Mouse (Mus musculus) C2C12 (cell line): ENCODE results near the gene Dnaaf1.

Experiments
- CTCF ChIP-seq: IDR thresholded peaks from one replicate; pipeline ENCODE4 v1.5.1; 2011; ENCODE audit not compliant: control insufficient read depth, insufficient read depth, insufficient read length
- MAX ChIP-seq: IDR thresholded peaks from one replicate; pipeline ENCODE4 v1.6.1; 2011; ENCODE audit warnings: mild to moderate bottlenecking, control low read depth
- MYOG ChIP-seq: IDR thresholded peaks from one replicate; pipeline ENCODE4 v1.6.1; 2011; ENCODE audit not compliant: control insufficient read depth, insufficient read length; ENCODE audit errors: extremely low read depth

GRCm38 (mm10) chr8:119572411-119572810 lies 2.6 kb upstream of the Dnaaf1 start:
- TF ChIP-seq CTCF, result no peak
- no peak for TF ChIP-seq MAX
- no peak for TF ChIP-seq MYOG
